Mouse (Mus musculus): Measurements from ENCODE around the gene Capg.
A peak's percentile ranks its signal among the peaks of the same experiment; 100 is the strongest.

GRCm38 (mm10) chr6:72597956-72598753 is 54.0 kb downstream of the Capg start, which contains the start of the genes Elmod3 and Retsat:
- TF ChIP-seq MYC (IDR thresholded peaks at IDR 0.05; ENCODE audit: low read depth, low read length) (peak; percentile 90), EP300 (IDR thresholded peaks at IDR 0.05; ENCODE audit: low read depth in 1 of 2, low read length in 2 of 2) (no peak; a peak in 1 of 4 replicates), ZC3H11A (IDR thresholded peaks at IDR 0.05; ENCODE audit: low read depth, low read length) (no peak), UBTF (IDR thresholded peaks at IDR 0.05; ENCODE audit: borderline replicate concordance, insufficient read depth, low read depth, low read length) (no peak), POLR2A (IDR thresholded peaks at IDR 0.05; ENCODE audit: control insufficient read depth in 1 of 2, insufficient read depth in 1 of 2, low read depth in 1 of 2, low read length in 2 of 2, poor library complexity in 1 of 2) (peak; percentile 96 to 100), CTCF (IDR thresholded peaks at IDR 0.05 in 2 of 3, conservative IDR thresholded peaks at IDR 0.05 in 1 of 3; ENCODE audit: control insufficient read depth in 1 of 3, insufficient read depth in 1 of 3, low read depth in 2 of 3, low read length in 3 of 3, poor library complexity in 1 of 3, severe bottlenecking in 1 of 3) (no peak)
